Mouse (Mus musculus) Muller cell, postnatal 12 days (primary cell): ENCODE data around the gene Gm10668.
"Not testable (repeated sequence)": the region's sequence is repeated elsewhere in the genome, so short reads cannot be mapped to it uniquely, and the experiment has no call there.

Experiments
- DNase-seq: peaks from one replicate; pipeline ENCODE4 v3.0.0-alpha.2; 2015; ENCODE audit errors: inconsistent ontology term

The Gm10668 gene

GRCm38 (mm10) chr7:20730524-20730923 is at the start of gene Gm10668:
Gene Gm10668 (minus strand): TSS chr7:20730624.
- DNase-seq: not testable (repeated sequence)

GRCm38 (mm10) chr7:20770885-20771284 is 40.5 kb upstream of the Gm10668 start, which contains the start of gene Vmn1r112:
Gene Vmn1r112 (plus strand): TSS chr7:20771185.
- DNase-seq: not testable (repeated sequence)

- not testable (repeated sequence) for DNase-seq
Measured at GRCm38 (mm10) chr7:20703116-20703515, 27.3 kb downstream of the Gm10668 start, which contains the start of gene Vmn1r111. Gene Vmn1r111 (minus strand): TSS chr7:20703216.
